Mouse (Mus musculus): ENCODE data around the gene Zfp989.
A peak's percentile ranks its signal among the peaks of the same experiment; 100 is the strongest.
"Not testable (repeated sequence)": the region's sequence is repeated elsewhere in the genome, so short reads cannot be mapped to it uniquely, and the experiment has no call there.

The Zfp989 gene

GRCm38 (mm10) chr4:146971757-146972156, at the start of gene Zfp989:
Zfp989 (plus strand) TSS chr4:146971976.
- DNase-seq (ENCODE audit: inconsistent age in 2 of 2, low spot score in 1 of 2): not testable (repeated sequence)

- no peak for DNase-seq (ENCODE audit: inconsistent age in 2 of 2, low spot score in 1 of 2)
Observed at GRCm38 (mm10) chr4:146932311-146933082, 39.3 kb upstream of the Zfp989 start.

- DNase-seq (ENCODE audit: inconsistent age in 2 of 2, low spot score in 1 of 2): not testable (repeated sequence)
Observed at GRCm38 (mm10) chr4:146941691-146942090, 30.1 kb upstream of the Zfp989 start.

GRCm38 (mm10) chr4:146976581-146976980, 4.8 kb downstream of the Zfp989 start:
- DNase-seq (ENCODE audit: inconsistent age in 2 of 2, low spot score in 1 of 2): not testable (repeated sequence)

GRCm38 (mm10) chr4:147018400-147018799, 46.6 kb downstream of the Zfp989 start:
- DNase-seq (ENCODE audit: inconsistent age in 2 of 2, low spot score in 1 of 2): not testable (repeated sequence)

GRCm38 (mm10) chr4:147021550-147021949, 49.8 kb downstream of the Zfp989 start, which contains the start of gene Rex2:
Rex2 (plus strand) TSS chr4:147021850.
- DNase-seq (ENCODE audit: inconsistent age in 2 of 2, low spot score in 1 of 2): not testable (repeated sequence)

- DNase-seq (ENCODE audit: inconsistent age in 2 of 2, low spot score in 1 of 2): peak in 1 of 2 experiments; percentile 20
Observed at GRCm38 (mm10) chr4:147026374-147026773, 54.6 kb downstream of the Zfp989 start.

GRCm38 (mm10) chr4:147031308-147032036, 59.7 kb downstream of the Zfp989 start:
- DNase-seq (ENCODE audit: inconsistent age in 2 of 2, low spot score in 1 of 2): not testable (repeated sequence)

Data from adrenal gland, adult (tissue).